Mouse (Mus musculus) cortical plate, adult 2 months (tissue): ENCODE results near the gene Rtn4rl2.
A peak's percentile ranks its signal among the peaks of the same experiment; 100 is the strongest.

Source experiments
- CTCF ChIP-seq: fragments of 200-500 bp; IDR thresholded peaks from 2 replicates; pipeline ENCODE4 v1.5.1; 2011; ENCODE audit warnings: mild to moderate bottlenecking, control low read depth, low read length; ENCODE audit not compliant: insufficient read depth; ENCODE audit errors: extremely low read depth
- POLR2A ChIP-seq: fragments of 200-500 bp; IDR thresholded peaks from 2 replicates; pipeline ENCODE4 v1.6.1; 2011; ENCODE audit warnings: mild to moderate bottlenecking, low read length, control low read depth; ENCODE audit not compliant: insufficient read depth; ENCODE audit errors: extremely low read depth

- TF ChIP-seq CTCF (peak; percentile 75), POLR2A (no peak)
Measured at GRCm38 (mm10) chr2:84890045-84890340, 3.5 kb upstream of the Rtn4rl2 start.
